Mouse (Mus musculus): ENCODE measurements around the gene Exog.

- TF ChIP-seq CTCF (IDR thresholded peaks at IDR 0.05) (no peak), EP300 (IDR thresholded peaks at IDR 0.05) (no peak)
Observed at GRCm38 (mm10) chr9:119455967-119456366, 11.2 kb downstream of the Exog start.
